Mouse (Mus musculus) erythroblast, embryonic 14.5 days (primary cell): ENCODE measurements at regions not wholly inside any gene's neighbourhood (a gene's known extent, or its start where the extent isn't known, plus 50 kb on each side); places are given as distances from the start of the nearest gene placed in this dataset.

Experiments used
- GATA1 ChIP-seq: IDR thresholded peaks from 2 replicates; pipeline ENCODE4 v1.6.1; 2012; ENCODE audit warnings: low read length, inconsistent platforms, mixed read lengths
- TAL1 ChIP-seq: IDR thresholded peaks from 3 replicates; pipeline ENCODE4 v1.6.1; 2012; ENCODE audit warnings: low read length, inconsistent platforms, mixed read lengths

- no peak for TF ChIP-seq GATA1
- no peak for TF ChIP-seq TAL1
Measured at GRCm38 (mm10) chrX:11574354-11574753, 246.7 kb downstream of the H2al1j start.
